Mouse (Mus musculus): ENCODE measurements around the gene Cd3d.

DNA sequence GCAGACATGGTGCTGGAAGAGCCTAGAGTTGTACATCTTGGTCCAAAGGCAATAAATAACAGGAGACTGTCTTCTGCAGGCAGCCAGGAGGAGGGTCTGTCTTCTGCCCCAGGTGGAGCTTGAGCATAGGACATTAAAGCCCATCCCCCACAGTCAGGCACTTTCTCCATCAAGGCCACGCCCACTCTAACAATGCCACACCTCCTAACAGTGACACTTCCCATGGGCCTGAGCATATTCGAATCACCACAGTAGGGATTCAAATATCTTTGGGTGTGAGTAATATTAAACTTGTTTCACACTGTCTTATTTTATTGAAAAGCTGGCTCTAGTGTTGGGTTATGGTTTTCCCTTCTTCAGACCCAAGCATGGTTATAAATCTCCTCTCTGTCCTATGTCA is 10.2 kb downstream of the Cd3d start:
- TF ChIP-seq TAL1 (IDR thresholded peaks at IDR 0.05; ENCODE audit: low read length) (no peak), GATA1 (IDR thresholded peaks at IDR 0.05; ENCODE audit: low read length) (no peak)
